Comparison of ENCODE assay signal across 20 mouse cellular contexts in genomic region chr3:55545296-55545695, GRCm38 (mm10).
DNase-seq lines count a peak whose midpoint lies in the region; ATAC-seq and TF ChIP-seq lines count a peak whose summit lies in the region.
"Had no signal": no experiment of that assay in that cellular context is flagged by ENCODE, and none has a peak within 500 bp of the region (broad histone marks: within the 10 kb centered on the region; RNA-seq: fewer than 3 reads in every experiment).

No protein-coding gene starts in this region.

- peak; percentile 59 for DNase-seq in heart, adult 11 months
- peak; percentile 78 for DNase-seq in 3T3-L1 (ENCODE audit: low read depth, low spot score)
- DNase-seq in limb, embryonic 10.5 days (ENCODE audit: low spot score): no peak
- peak; percentile 13 for DNase-seq in limb, embryonic 14.5 days (ENCODE audit: low spot score)
- DNase-seq in right cerebral cortex, postnatal 25 days: no peak
- DNase-seq in kidney, postnatal 10 days: no peak
- DNase-seq: adrenal gland, adult 8-10 months; adrenal gland, postnatal 36 days; cerebellum, adult 8-10 months; cerebellum, postnatal 14 days; forebrain, postnatal 0 days; gastrocnemius, postnatal 36 days; heart, adult 2 months; heart, postnatal 4 days had no signal

- no peak for TF ChIP-seq POLR2A in limb, embryonic 14.5 days (IDR thresholded peaks at IDR 0.05; ENCODE audit: borderline replicate concordance, extremely low read depth, insufficient read depth, insufficient read length)

- H3K4me3 ChIP-seq in heart, embryonic 12.5 days: no peak overlapping the region
- H3K4me3 ChIP-seq in limb, embryonic 10.5 days: no peak overlapping the region
- no peak overlapping the region for H3K4me3 ChIP-seq in limb, embryonic 14.5 days (replicated peaks; ENCODE audit: low read length)
- H3K4me3 ChIP-seq: embryonic facial prominence, embryonic 13.5 days; forebrain, embryonic 13.5 days; heart, adult 2 months; heart, embryonic 13.5 days had no signal

- 76% methylated on average over 3 of the region's 3 CpGs for WGBS in heart, embryonic 12.5 days
- 23% methylated on average over 3 of the region's 3 CpGs for WGBS in limb, embryonic 10.5 days
- WGBS in limb, embryonic 14.5 days: 31% methylated on average over 3 of the region's 3 CpGs

- H3K4me2 ChIP-seq in heart, embryonic 12.5 days: no peak overlapping the region
- H3K4me2 ChIP-seq in limb, embryonic 14.5 days (replicated peaks; ENCODE audit: low read depth, low read length, severe bottlenecking): no peak overlapping the region
- H3K4me2 ChIP-seq: embryonic facial prominence, embryonic 13.5 days; forebrain, embryonic 13.5 days; heart, embryonic 13.5 days; hindbrain, embryonic 14.5 days had no signal

- no peak overlapping the region for H3K27ac ChIP-seq in heart, embryonic 12.5 days (ENCODE audit: poor library complexity, severe bottlenecking)
- H3K27ac ChIP-seq in limb, embryonic 10.5 days: peak overlapping the region; percentile 78
- no peak overlapping the region for H3K27ac ChIP-seq in limb, embryonic 14.5 days (replicated peaks; ENCODE audit: low read depth, low read length)
- H3K27ac ChIP-seq: embryonic facial prominence, embryonic 13.5 days; forebrain, embryonic 13.5 days; heart, adult 2 months; heart, embryonic 13.5 days; hindbrain, embryonic 14.5 days had no signal

- H3K9me3 ChIP-seq in heart, embryonic 12.5 days (replicated peaks): no peaks in the 10 kb centered on the region
- H3K9me3 ChIP-seq in limb, embryonic 10.5 days (replicated peaks): no peaks in the 10 kb centered on the region
- no peaks in the 10 kb centered on the region for H3K9me3 ChIP-seq in limb, embryonic 14.5 days (ENCODE audit: control insufficient read depth, low read length)
- H3K9me3 ChIP-seq: embryonic facial prominence, embryonic 13.5 days; forebrain, embryonic 13.5 days; heart, embryonic 13.5 days had no signal

- H3K36me3 ChIP-seq in heart, embryonic 12.5 days: no peaks in the 10 kb centered on the region
- H3K36me3 ChIP-seq in limb, embryonic 10.5 days: no peaks in the 10 kb centered on the region
- no peaks in the 10 kb centered on the region for H3K36me3 ChIP-seq in limb, embryonic 14.5 days (ENCODE audit: control insufficient read depth, insufficient read depth, low read length)
- H3K36me3 ChIP-seq: embryonic facial prominence, embryonic 13.5 days; heart, embryonic 13.5 days had no signal

- H3K9ac ChIP-seq in heart, embryonic 12.5 days: no peak overlapping the region
- no peak overlapping the region for H3K9ac ChIP-seq in limb, embryonic 14.5 days (ENCODE audit: low read depth, low read length, severe bottlenecking)
- H3K9ac ChIP-seq: embryonic facial prominence, embryonic 13.5 days; forebrain, embryonic 13.5 days; forebrain, postnatal 0 days; heart, embryonic 13.5 days; hindbrain, embryonic 14.5 days had no signal

- H3K27me3 ChIP-seq in heart, embryonic 12.5 days (replicated peaks): no peaks in the 10 kb centered on the region
- no peaks in the 10 kb centered on the region for H3K27me3 ChIP-seq in limb, embryonic 10.5 days (ENCODE audit: low read depth, poor library complexity, severe bottlenecking)
- no peaks in the 10 kb centered on the region for H3K27me3 ChIP-seq in limb, embryonic 14.5 days (ENCODE audit: control insufficient read depth, insufficient read depth, low read length)
- H3K27me3 ChIP-seq: embryonic facial prominence, embryonic 13.5 days; forebrain, embryonic 13.5 days; heart, embryonic 13.5 days had no signal

- H3K4me1 ChIP-seq in heart, embryonic 12.5 days (replicated peaks): peaks cover 26% of the 10 kb centered on the region
- peaks cover 61% of the 10 kb centered on the region for H3K4me1 ChIP-seq in limb, embryonic 10.5 days
- peaks cover 26% of the 10 kb centered on the region for H3K4me1 ChIP-seq in limb, embryonic 14.5 days (ENCODE audit: control insufficient read depth, insufficient read depth, low read length)

- ATAC-seq in heart, embryonic 12.5 days (ENCODE audit: insufficient number of reproducible peaks, low FRiP score): no peak
- ATAC-seq in limb, embryonic 14.5 days (ENCODE audit: low FRiP score, low read depth): no peak
- ATAC-seq: forebrain, embryonic 13.5 days; forebrain, postnatal 0 days; intestine, embryonic 16.5 days had no signal

Comparison
In these comparisons a context has a peak if more than half of its experiments do, and no peak if none do; other contexts are left out.
1. DNase-seq: peak in heart, adult 11 months (single experiment), 3T3-L1 (single experiment) and limb, embryonic 14.5 days (single experiment); none in limb, embryonic 10.5 days (single experiment), right cerebral cortex, postnatal 25 days (single experiment) and kidney, postnatal 10 days (single experiment).